Mouse (Mus musculus): Measurements from ENCODE around the gene Limch1. TPM values are rescaled to one million over a fixed set of nuclear protein-coding genes. Genes with fewer than 3 reads are reported as not detected.
A peak's percentile ranks its signal among the peaks of the same experiment; 100 is the strongest.

Gene Limch1
- polyA plus RNA-seq, 1 experiment from 2014 or later, result 41.1 TPM

DNA sequence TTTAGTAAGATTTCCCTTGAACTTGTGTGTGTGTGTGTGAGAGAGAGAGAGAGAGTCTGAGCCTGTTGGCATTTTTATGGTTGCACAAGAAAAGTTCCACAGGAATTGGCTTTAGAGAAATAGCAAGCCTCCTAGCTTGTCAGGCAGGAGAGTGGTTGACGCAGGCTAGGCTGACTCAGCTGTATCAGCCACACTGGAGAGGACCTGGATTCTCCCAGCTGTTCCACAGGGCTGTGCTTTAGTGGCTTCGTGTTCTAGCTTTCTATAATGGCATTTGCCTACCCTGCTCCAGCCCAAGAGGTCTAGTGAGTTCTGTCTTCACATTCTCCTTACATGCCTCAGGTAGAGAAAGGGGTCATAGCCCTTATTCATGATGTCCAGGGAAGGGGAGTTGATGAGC is 13.7 kb downstream of the Limch1 start:
- CTCF ChIA-PET, result no interaction called here
- H3K27me3 ChIP-seq, result no peaks in the 10 kb centered on the region
- POLR2A ChIA-PET, result no interaction called here
- no peak for TF ChIP-seq CTCF (IDR thresholded peaks at IDR 0.05)
- in situ Hi-C loops (cut with MboI; ENCODE audit: low pct_unique_long_range_greater_than_20kb), result no loop called here
- ATAC-seq, result no peak
- no peak for DNase-seq (ENCODE audit: low read depth, low spot score)

GRCm38 (mm10) chr5:66760747-66761146 is 15.1 kb downstream of the Limch1 start:
- ATAC-seq (no peak), DNase-seq (ENCODE audit: low read depth, low spot score) (no peak)
- CTCF ChIA-PET, result interaction anchor here (1.1 kb wide), 1 partner anchor 9 kb away, joined by 3 read pairs; no protein-coding TSS in a partner anchor
- in situ Hi-C loops (cut with MboI; ENCODE audit: low pct_unique_long_range_greater_than_20kb), result no loop called here
- no peak for TF ChIP-seq CTCF (IDR thresholded peaks at IDR 0.05)
- H3K27me3 ChIP-seq, result no peaks in the 10 kb centered on the region
- POLR2A ChIA-PET, result no interaction called here

- CTCF ChIA-PET, result interaction anchor here (1.4 kb wide), 2 partner anchors 17 to 18 kb away, joined by 3 to 4 read pairs; no protein-coding TSS in a partner anchor
- no peaks in the 10 kb centered on the region for H3K27me3 ChIP-seq
- POLR2A ChIA-PET, result interaction anchor here (0.8 kb wide), 1 partner anchor 201 kb away, joined by 3 read pairs; no protein-coding TSS in a partner anchor
- in situ Hi-C loops (cut with MboI; ENCODE audit: low pct_unique_long_range_greater_than_20kb), result no loop called here
- ATAC-seq, result no peak
- TF ChIP-seq CTCF (IDR thresholded peaks at IDR 0.05), result no peak
- no peak for DNase-seq (ENCODE audit: low read depth, low spot score)
These were observed 16.4 kb downstream of the Limch1 start for GRCm38 (mm10) chr5:66762006-66762405.

- ATAC-seq, result no peak
- ChIA-PET CTCF (interaction anchor here (0.8 to 1.0 kb wide), 2 partner anchors 8 to 249 kb away, joined by 3 read pairs; no protein-coding TSS in a partner anchor), POLR2A (interaction anchor here (0.6 kb wide), 1 partner anchor 61 kb away, joined by 4 read pairs; no protein-coding TSS in a partner anchor)
- no peak for DNase-seq (ENCODE audit: low read depth, low spot score)
- in situ Hi-C loops (cut with MboI; ENCODE audit: low pct_unique_long_range_greater_than_20kb), result no loop called here
- no peak for TF ChIP-seq CTCF (IDR thresholded peaks at IDR 0.05)
- no peaks in the 10 kb centered on the region for H3K27me3 ChIP-seq
These were observed 18.5 kb downstream of the Limch1 start for GRCm38 (mm10) chr5:66764129-66764528.

DNA sequence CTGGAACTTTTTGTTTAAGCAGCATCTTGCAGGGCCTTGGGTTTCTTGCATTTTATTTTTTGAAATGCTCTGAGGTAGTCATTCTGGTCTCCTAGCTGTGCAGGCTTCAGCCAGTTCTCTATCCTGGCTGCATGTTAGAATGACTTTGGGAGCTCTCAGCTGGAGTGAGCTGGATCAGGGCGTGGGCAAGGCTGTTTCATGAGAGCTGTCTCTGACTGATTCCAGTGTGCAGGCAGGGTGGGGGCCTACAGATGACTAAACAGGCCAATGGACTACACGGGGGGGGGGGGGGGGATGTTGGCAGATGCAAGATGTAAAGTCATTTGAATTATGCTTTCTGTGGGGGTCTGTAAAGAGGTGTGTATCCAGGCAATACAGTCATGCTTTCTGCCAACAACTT is 20.3 kb downstream of the Limch1 start:
- no peak for DNase-seq (ENCODE audit: low read depth, low spot score)
- in situ Hi-C loops (cut with MboI; ENCODE audit: low pct_unique_long_range_greater_than_20kb), result no loop called here
- ChIA-PET CTCF (interaction anchor here (1.5 kb wide), 1 partner anchor 9 kb away, joined by 4 read pairs; no protein-coding TSS in a partner anchor), POLR2A (no interaction called here)
- H3K27me3 ChIP-seq, result no peaks in the 10 kb centered on the region
- no peak for ATAC-seq
- no peak for TF ChIP-seq CTCF (IDR thresholded peaks at IDR 0.05)

- in situ Hi-C loops (cut with MboI; ENCODE audit: low pct_unique_long_range_greater_than_20kb), result no loop called here
- no peak for ATAC-seq
- DNase-seq (ENCODE audit: low read depth, low spot score), result no peak
- ChIA-PET CTCF (no interaction called here), POLR2A (interaction anchor here (0.5 to 0.6 kb wide), 2 partner anchors 17 to 157 kb away, joined by 4 to 5 read pairs; no protein-coding TSS in a partner anchor)
- H3K27me3 ChIP-seq, result no peaks in the 10 kb centered on the region
- no peak for TF ChIP-seq CTCF (IDR thresholded peaks at IDR 0.05)
These were observed 22.4 kb downstream of the Limch1 start for GRCm38 (mm10) chr5:66768034-66768433.

GRCm38 (mm10) chr5:66769070-66769469 is 23.4 kb downstream of the Limch1 start:
- in situ Hi-C loops (cut with MboI; ENCODE audit: low pct_unique_long_range_greater_than_20kb), result no loop called here
- DNase-seq (ENCODE audit: low read depth, low spot score) (no peak), ATAC-seq (no peak)
- TF ChIP-seq CTCF (IDR thresholded peaks at IDR 0.05), result no peak
- ChIA-PET POLR2A (no interaction called here), CTCF (no interaction called here)
- no peaks in the 10 kb centered on the region for H3K27me3 ChIP-seq

DNA sequence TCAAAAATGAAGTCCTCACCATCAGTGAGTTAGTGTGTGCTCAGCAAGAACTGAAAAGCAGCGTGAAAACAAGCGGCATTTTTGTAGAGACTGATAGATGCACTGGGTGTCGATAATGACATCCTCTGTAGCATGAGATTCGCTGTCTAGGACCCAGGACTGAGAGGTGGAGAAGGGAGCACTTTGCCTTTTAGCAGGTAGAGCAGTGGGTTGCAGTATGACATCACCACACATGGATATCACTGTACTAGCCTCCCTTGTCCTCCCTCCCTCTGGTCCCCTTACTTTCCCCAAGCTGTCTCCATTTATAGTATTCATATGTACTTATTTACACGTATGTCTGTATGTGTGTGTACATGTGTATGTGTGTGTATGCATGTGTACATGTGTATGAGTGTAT is 23.9 kb downstream of the Limch1 start:
- CTCF ChIA-PET, result no interaction called here
- no peaks in the 10 kb centered on the region for H3K27me3 ChIP-seq
- POLR2A ChIA-PET, result no interaction called here
- ATAC-seq, result no peak
- in situ Hi-C loops (cut with MboI; ENCODE audit: low pct_unique_long_range_greater_than_20kb), result no loop called here
- no peak for TF ChIP-seq CTCF (IDR thresholded peaks at IDR 0.05)
- DNase-seq (ENCODE audit: low read depth, low spot score), result no peak

DNA sequence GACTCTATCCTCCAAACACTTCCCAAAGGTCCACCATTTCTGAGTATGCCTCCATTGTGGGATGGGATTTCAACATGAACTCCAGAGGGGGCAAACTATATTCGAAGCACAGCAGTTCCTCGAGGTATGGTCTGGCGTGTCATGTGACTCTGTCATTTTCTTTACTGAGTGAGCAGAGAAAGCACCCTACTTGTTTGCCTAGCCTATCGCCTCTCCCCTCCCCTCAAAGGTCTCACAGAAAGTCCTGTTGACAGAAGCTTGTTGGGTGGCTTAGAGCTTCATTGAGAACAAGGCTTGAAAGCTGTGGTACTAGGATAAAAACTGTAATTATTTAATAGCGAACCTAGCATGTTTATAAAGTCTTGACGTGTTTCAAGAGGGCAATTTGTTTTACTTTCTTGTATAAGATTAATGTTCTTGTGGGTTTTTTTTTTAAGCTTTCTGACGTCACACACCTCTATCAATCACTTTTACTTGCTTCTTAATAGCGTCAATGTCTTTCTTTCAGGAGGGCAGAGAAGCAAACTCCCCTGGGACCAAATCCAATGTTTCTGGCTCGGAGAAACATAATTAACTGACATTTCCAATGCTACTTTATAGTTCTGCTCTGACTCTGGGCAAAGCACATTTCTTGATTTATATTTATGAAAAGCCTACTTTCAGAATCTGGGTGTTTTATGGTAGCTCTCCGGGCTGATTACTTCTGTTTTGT is 32.5 kb downstream of the Limch1 start:
- in situ Hi-C loops (cut with MboI; ENCODE audit: low pct_unique_long_range_greater_than_20kb), result no loop called here
- CTCF ChIA-PET, result interaction anchor here (0.8 to 1.2 kb wide), 2 partner anchors 16 to 20 kb away, joined by 3 to 4 read pairs; no protein-coding TSS in a partner anchor
- ATAC-seq (no peak), DNase-seq (ENCODE audit: low read depth, low spot score) (no peak)
- no peak for TF ChIP-seq CTCF (IDR thresholded peaks at IDR 0.05)
- POLR2A ChIA-PET, result no interaction called here
- no peaks in the 10 kb centered on the region for H3K27me3 ChIP-seq

DNA sequence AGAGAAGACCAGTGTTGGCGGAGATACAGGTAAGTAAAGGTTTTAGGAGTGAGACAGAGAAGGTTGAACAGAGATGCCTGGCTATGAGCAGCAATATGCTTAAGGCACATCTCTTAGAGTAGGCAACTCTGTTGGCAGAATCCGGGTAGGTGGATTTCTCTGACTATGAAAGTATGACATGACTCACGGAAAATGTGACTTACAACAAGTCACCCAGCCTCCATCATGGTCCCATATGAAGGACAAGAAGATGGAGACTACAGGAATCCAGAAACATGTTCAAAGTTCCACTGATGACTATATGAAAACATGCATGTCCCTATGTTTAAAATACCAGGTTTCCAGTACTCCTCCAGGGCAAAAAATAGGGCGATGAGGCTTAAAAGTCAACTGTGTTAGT is 34.7 kb downstream of the Limch1 start:
- POLR2A ChIA-PET, result no interaction called here
- DNase-seq (ENCODE audit: low read depth, low spot score) (no peak), ATAC-seq (no peak)
- in situ Hi-C loops (cut with MboI; ENCODE audit: low pct_unique_long_range_greater_than_20kb), result no loop called here
- no peak for TF ChIP-seq CTCF (IDR thresholded peaks at IDR 0.05)
- CTCF ChIA-PET, result interaction anchor here (1.4 kb wide), 1 partner anchor 18 kb away, joined by 4 read pairs; no protein-coding TSS in a partner anchor
- no peaks in the 10 kb centered on the region for H3K27me3 ChIP-seq

GRCm38 (mm10) chr5:66781507-66781906 is 35.9 kb downstream of the Limch1 start:
- no peaks in the 10 kb centered on the region for H3K27me3 ChIP-seq
- TF ChIP-seq CTCF (IDR thresholded peaks at IDR 0.05), result no peak
- ChIA-PET CTCF (no interaction called here), POLR2A (no interaction called here)
- ATAC-seq, result no peak
- in situ Hi-C loops (cut with MboI; ENCODE audit: low pct_unique_long_range_greater_than_20kb), result no loop called here
- peak; percentile 31 for DNase-seq (ENCODE audit: low read depth, low spot score)
